Mouse (Mus musculus): Measurements from ENCODE around the gene Plcg2. TPM values are rescaled to one million over a fixed set of nuclear protein-coding genes. Genes with fewer than 3 reads are reported as not detected.

The Plcg2 gene
- polyA plus RNA-seq, 1 experiment from 2014 or later, result 1.8 TPM

GRCm38 (mm10) chr8:117639631-117640030, 141.5 kb downstream of the Plcg2 start:
- Histone ChIP-seq H3K27me3 (ENCODE audit: control insufficient read depth, insufficient read depth, low read length) (no peaks in the 10 kb centered on the region), H3K4me2 (replicated peaks; ENCODE audit: low read depth, low read length) (no peak overlapping the region), H3K4me1 (replicated peaks; ENCODE audit: control insufficient read depth, insufficient read depth, low read length) (no peaks in the 10 kb centered on the region), H3K9ac (ENCODE audit: low read depth, low read length) (no peak overlapping the region), H3K27ac (ENCODE audit: low read depth, low read length) (no peak overlapping the region), H3K9me3 (ENCODE audit: control insufficient read depth, low read length) (no peaks in the 10 kb centered on the region), H3K4me3 (ENCODE audit: low read depth, low read length) (no peak overlapping the region), H3K36me3 (ENCODE audit: control insufficient read depth, insufficient read depth, low read length) (no peaks in the 10 kb centered on the region)
- DNase-seq (ENCODE audit: low spot score), result no peak
- ATAC-seq (ENCODE audit: low FRiP score), result no peak
- 96% methylated on average over 9 of the region's 9 CpGs for WGBS

- H3K27ac ChIP-seq (ENCODE audit: low read depth, low read length), result no peak overlapping the region
- H3K27me3 ChIP-seq (ENCODE audit: control insufficient read depth, insufficient read depth, low read length), result no peaks in the 10 kb centered on the region
- no peak overlapping the region for H3K9ac ChIP-seq (ENCODE audit: low read depth, low read length)
- no peak overlapping the region for H3K4me3 ChIP-seq (ENCODE audit: low read depth, low read length)
- H3K9me3 ChIP-seq (ENCODE audit: control insufficient read depth, low read length), result no peaks in the 10 kb centered on the region; the same call in 1 of the 2 replicates
- no peak for DNase-seq (ENCODE audit: low spot score)
- no peak overlapping the region for H3K4me2 ChIP-seq (replicated peaks; ENCODE audit: low read depth, low read length)
- H3K4me1 ChIP-seq (replicated peaks; ENCODE audit: control insufficient read depth, insufficient read depth, low read length), result no peaks in the 10 kb centered on the region
- WGBS, result 74% methylated on average over 5 of the region's 5 CpGs
- no peak for ATAC-seq (ENCODE audit: low FRiP score)
- no peaks in the 10 kb centered on the region for H3K36me3 ChIP-seq (ENCODE audit: control insufficient read depth, insufficient read depth, low read length)
Observed at GRCm38 (mm10) chr8:117645486-117645885, 147.4 kb downstream of the Plcg2 start.

DNA sequence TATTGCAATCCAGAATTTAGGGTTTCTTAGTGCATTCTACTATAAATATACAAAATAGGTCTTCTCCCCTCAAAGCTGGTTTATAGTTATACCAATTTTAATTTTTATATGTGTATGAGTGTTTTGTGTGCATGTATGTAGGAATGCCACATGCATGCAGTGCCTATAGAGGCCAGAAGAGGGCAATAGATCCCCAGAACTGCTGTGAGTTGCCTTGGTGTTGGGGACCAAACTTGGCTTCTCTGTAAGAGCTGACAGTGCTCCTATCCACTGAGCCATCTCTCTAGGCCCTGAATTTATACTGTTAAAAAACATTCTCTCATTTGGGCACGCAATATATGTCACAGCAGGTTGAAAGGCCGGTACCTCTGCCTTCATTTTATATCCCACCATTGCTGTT, 147.9 kb downstream of the Plcg2 start:
- no peaks in the 10 kb centered on the region for H3K27me3 ChIP-seq (ENCODE audit: control insufficient read depth, insufficient read depth, low read length)
- H3K4me3 ChIP-seq (ENCODE audit: low read depth, low read length), result no peak overlapping the region
- no peak overlapping the region for H3K9ac ChIP-seq (ENCODE audit: low read depth, low read length)
- H3K4me2 ChIP-seq (replicated peaks; ENCODE audit: low read depth, low read length), result no peak overlapping the region
- ATAC-seq (ENCODE audit: low FRiP score) (no peak), DNase-seq (ENCODE audit: low spot score) (peak; percentile 83)
- no peaks in the 10 kb centered on the region; the same call in 1 of the 2 replicates for H3K9me3 ChIP-seq (ENCODE audit: control insufficient read depth, low read length)
- no peaks in the 10 kb centered on the region for H3K36me3 ChIP-seq (ENCODE audit: control insufficient read depth, insufficient read depth, low read length)
- no peaks in the 10 kb centered on the region for H3K4me1 ChIP-seq (replicated peaks; ENCODE audit: control insufficient read depth, insufficient read depth, low read length)
- WGBS, result 47% methylated on average over 2 of the region's 2 CpGs
- H3K27ac ChIP-seq (ENCODE audit: low read depth, low read length), result no peak overlapping the region

DNA sequence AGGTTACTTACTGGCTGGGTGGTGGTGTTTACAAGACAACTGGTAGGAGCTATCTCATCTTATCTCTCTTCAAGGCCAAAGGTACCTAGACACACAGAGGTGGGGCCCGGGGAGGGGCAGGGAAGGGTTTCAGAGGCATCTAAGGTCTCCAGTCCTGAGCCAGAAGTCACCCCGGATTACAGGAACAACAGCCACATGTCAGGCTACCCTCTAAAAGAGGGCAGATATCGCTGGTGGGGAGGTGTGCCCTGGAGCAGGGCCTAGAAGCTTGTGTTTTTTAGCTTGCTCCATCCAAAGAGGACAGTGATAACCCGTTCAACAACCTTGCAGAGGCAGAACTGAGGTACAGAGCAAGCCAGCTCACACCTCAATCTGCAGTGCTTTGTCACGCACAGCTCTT, 148.3 kb downstream of the Plcg2 start:
- 82% methylated on average over 5 of the region's 5 CpGs for WGBS
- Histone ChIP-seq H3K4me3 (ENCODE audit: low read depth, low read length) (no peak overlapping the region), H3K27me3 (ENCODE audit: control insufficient read depth, insufficient read depth, low read length) (no peaks in the 10 kb centered on the region), H3K36me3 (ENCODE audit: control insufficient read depth, insufficient read depth, low read length) (no peaks in the 10 kb centered on the region), H3K27ac (ENCODE audit: low read depth, low read length) (no peak overlapping the region), H3K4me2 (replicated peaks; ENCODE audit: low read depth, low read length) (no peak overlapping the region), H3K9ac (ENCODE audit: low read depth, low read length) (no peak overlapping the region), H3K9me3 (ENCODE audit: control insufficient read depth, low read length) (no peaks in the 10 kb centered on the region; the same call in 1 of the 2 replicates), H3K4me1 (replicated peaks; ENCODE audit: control insufficient read depth, insufficient read depth, low read length) (no peaks in the 10 kb centered on the region)
- ATAC-seq (ENCODE audit: low FRiP score) (no peak), DNase-seq (ENCODE audit: low spot score) (no peak)

DNA sequence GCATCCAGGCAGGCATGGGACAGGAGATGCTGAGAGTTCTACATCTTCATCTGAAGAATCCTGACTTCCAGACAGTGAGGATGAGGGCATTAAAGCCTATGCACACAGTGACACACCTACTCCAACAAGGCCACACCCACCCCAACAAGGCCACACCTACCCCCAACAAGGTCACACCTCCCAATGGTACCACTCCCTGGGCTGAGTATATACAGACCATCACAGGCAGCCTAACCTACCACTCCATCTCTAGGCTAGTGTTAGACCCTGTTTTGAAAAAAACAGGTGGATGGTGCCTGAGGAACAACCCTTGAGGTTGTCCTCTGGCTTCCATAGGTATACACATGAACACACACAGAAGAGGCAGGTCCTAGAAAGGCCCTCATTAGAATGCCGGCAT, 154.2 kb downstream of the Plcg2 start:
- Histone ChIP-seq H3K27me3 (ENCODE audit: control insufficient read depth, insufficient read depth, low read length) (no peaks in the 10 kb centered on the region), H3K4me3 (ENCODE audit: low read depth, low read length) (no peak overlapping the region), H3K9ac (ENCODE audit: low read depth, low read length) (no peak overlapping the region), H3K9me3 (ENCODE audit: control insufficient read depth, low read length) (no peaks in the 10 kb centered on the region; the same call in 1 of the 2 replicates), H3K4me2 (replicated peaks; ENCODE audit: low read depth, low read length) (no peak overlapping the region), H3K4me1 (replicated peaks; ENCODE audit: control insufficient read depth, insufficient read depth, low read length) (no peaks in the 10 kb centered on the region), H3K27ac (ENCODE audit: low read depth, low read length) (no peak overlapping the region), H3K36me3 (ENCODE audit: control insufficient read depth, insufficient read depth, low read length) (no peaks in the 10 kb centered on the region)
- WGBS, result 88% methylated on average over 1 of the region's 1 CpGs
- DNase-seq (ENCODE audit: low spot score) (no peak), ATAC-seq (ENCODE audit: low FRiP score) (no peak)

DNA sequence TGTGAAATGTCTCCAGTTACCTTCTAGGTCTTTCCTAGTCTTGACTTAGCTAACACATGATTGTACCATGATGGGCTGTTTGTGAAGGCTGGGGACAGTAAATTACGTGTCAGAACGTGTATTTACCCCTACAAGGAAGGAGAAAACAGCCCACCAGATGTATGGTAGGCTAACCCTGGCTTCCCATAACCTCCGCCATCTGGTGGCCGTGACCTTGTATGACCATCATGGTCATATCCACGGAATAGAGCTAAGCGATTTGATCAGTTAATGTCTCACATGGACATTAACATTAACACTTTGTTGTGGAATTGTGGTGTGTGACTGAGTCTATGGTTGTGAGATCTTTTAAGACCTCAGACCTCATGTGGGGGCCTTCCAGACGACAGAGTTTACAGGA, 160.9 kb downstream of the Plcg2 start:
- H3K4me1 ChIP-seq (replicated peaks; ENCODE audit: control insufficient read depth, insufficient read depth, low read length), result peaks cover 4% of the 10 kb centered on the region; the same call in 1 of the 2 replicates
- 77% methylated on average over 7 of the region's 7 CpGs for WGBS
- DNase-seq (ENCODE audit: low spot score) (peak; percentile 15), ATAC-seq (ENCODE audit: low FRiP score) (no peak)
- H3K27me3 ChIP-seq (ENCODE audit: control insufficient read depth, insufficient read depth, low read length), result no peaks in the 10 kb centered on the region
- no peak overlapping the region for H3K4me3 ChIP-seq (ENCODE audit: low read depth, low read length)
- H3K4me2 ChIP-seq (replicated peaks; ENCODE audit: low read depth, low read length), result no peak overlapping the region
- H3K27ac ChIP-seq (ENCODE audit: low read depth, low read length), result no peak overlapping the region
- H3K9me3 ChIP-seq (ENCODE audit: control insufficient read depth, low read length), result no peaks in the 10 kb centered on the region
- H3K36me3 ChIP-seq (ENCODE audit: control insufficient read depth, insufficient read depth, low read length), result no peaks in the 10 kb centered on the region
- no peak overlapping the region for H3K9ac ChIP-seq (ENCODE audit: low read depth, low read length)

DNA sequence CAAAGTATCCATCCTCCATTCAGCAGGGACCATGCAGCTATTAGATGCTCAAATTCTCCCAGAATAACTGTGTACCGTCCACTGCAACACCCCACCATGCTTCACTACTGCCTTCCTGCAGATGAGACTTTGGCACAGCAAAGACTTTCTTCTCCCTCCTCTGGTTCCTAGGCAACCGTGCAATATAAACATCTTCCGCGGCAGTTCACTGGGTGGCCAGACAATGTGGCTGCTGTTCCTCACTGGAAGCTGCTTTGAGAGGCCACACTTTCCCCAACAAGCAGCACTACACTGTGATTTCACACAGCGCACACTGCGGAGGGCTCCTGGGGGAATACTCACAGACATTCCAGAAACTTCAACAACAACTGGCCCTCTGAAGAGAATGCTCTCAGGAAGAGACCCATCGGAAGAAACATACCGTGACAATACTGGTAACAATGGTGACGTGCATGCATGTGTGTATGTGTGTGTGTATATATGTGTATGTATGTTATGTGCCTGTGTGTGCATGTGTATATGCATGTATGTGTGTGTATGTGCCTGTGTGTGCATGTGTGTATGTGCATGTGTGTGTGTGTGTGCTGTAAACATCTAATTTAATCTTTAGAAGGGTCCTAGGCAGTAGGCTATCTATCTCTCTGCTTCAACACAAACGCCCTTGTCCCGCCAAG, 162.4 kb downstream of the Plcg2 start:
- ATAC-seq (ENCODE audit: low FRiP score) (peak; percentile 83), DNase-seq (ENCODE audit: low spot score) (peak; percentile 65)
- Histone ChIP-seq H3K9ac (ENCODE audit: low read depth, low read length) (no peak overlapping the region), H3K27me3 (ENCODE audit: control insufficient read depth, insufficient read depth, low read length) (no peaks in the 10 kb centered on the region), H3K4me2 (replicated peaks; ENCODE audit: low read depth, low read length) (no peak overlapping the region), H3K4me3 (ENCODE audit: low read depth, low read length) (no peak overlapping the region), H3K36me3 (ENCODE audit: control insufficient read depth, insufficient read depth, low read length) (no peaks in the 10 kb centered on the region), H3K4me1 (replicated peaks; ENCODE audit: control insufficient read depth, insufficient read depth, low read length) (peaks cover 4% of the 10 kb centered on the region; the same call in 1 of the 2 replicates), H3K27ac (ENCODE audit: low read depth, low read length) (no peak overlapping the region), H3K9me3 (ENCODE audit: control insufficient read depth, low read length) (no peaks in the 10 kb centered on the region)
- WGBS, result 32% methylated on average over 11 of the region's 11 CpGs

DNA sequence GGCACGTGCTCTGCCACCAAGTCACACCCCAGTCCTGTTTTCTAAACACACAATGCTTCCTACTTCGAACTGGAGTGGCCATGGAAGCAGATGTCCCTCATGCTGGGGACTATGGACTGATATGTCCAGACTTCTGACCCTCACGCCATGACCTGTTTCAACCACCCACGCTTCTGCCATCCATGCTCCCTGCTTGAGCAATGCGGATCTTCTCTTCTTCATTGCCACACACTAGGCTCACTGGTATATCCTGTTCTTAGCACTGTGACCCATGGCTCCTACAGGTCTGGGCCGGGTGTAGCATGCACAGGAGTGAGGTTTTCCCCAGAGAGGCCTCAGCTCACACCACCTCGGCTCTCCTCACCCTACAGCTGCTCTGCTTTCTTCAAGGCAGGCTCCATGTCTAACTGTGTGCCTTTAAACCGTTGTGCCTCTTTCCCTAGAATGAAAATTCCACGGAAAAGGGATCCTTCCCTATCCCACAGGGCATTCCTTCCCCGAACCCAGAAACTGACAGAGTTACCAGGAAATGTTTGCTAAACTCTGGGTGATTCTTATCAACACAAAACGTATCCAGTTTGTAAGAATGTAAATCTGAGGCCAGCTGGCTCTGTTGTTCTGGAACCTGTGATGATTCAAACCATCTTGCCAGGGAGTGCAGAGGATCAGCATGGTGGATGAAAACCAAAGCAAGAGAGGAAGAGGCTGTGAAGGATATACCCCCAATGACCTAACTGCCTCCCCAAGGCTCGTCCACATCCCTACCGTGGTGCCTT, 169.4 kb downstream of the Plcg2 start:
- H3K27ac ChIP-seq (ENCODE audit: low read depth, low read length), result no peak overlapping the region
- H3K36me3 ChIP-seq (ENCODE audit: control insufficient read depth, insufficient read depth, low read length), result no peaks in the 10 kb centered on the region
- 87% methylated on average over 13 of the region's 13 CpGs for WGBS
- H3K9me3 ChIP-seq (ENCODE audit: control insufficient read depth, low read length), result no peaks in the 10 kb centered on the region
- ATAC-seq (ENCODE audit: low FRiP score), result no peak
- no peaks in the 10 kb centered on the region for H3K27me3 ChIP-seq (ENCODE audit: control insufficient read depth, insufficient read depth, low read length)
- DNase-seq (ENCODE audit: low spot score), result no peak
- no peak overlapping the region for H3K4me2 ChIP-seq (replicated peaks; ENCODE audit: low read depth, low read length)
- no peaks in the 10 kb centered on the region for H3K4me1 ChIP-seq (replicated peaks; ENCODE audit: control insufficient read depth, insufficient read depth, low read length)
- no peak overlapping the region for H3K4me3 ChIP-seq (ENCODE audit: low read depth, low read length)
- H3K9ac ChIP-seq (ENCODE audit: low read depth, low read length), result no peak overlapping the region

DNA sequence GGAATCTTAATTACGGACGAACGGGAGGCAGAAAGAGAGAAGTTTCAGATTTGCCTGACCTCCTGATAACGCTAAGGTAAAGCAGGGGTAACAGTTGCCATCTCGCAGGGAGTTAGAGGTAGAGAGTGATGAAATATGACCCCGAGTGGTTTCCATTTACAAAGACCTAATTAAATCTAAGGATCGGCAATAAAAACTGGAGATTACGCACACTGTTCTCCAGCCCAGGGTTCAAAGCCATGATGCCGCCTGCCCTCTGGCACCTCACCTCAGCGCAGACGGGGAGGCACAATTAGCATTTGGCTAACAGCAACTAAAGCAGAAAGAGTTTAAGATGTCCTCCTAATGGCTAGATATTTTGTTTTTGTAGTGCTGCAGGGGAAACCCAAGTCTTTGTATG, 172.4 kb downstream of the Plcg2 start:
- H3K9me3 ChIP-seq (ENCODE audit: control insufficient read depth, low read length), result no peaks in the 10 kb centered on the region
- DNase-seq (ENCODE audit: low spot score), result no peak
- ATAC-seq (ENCODE audit: low FRiP score), result no peak
- no peak overlapping the region for H3K27ac ChIP-seq (ENCODE audit: low read depth, low read length)
- H3K36me3 ChIP-seq (ENCODE audit: control insufficient read depth, insufficient read depth, low read length), result no peaks in the 10 kb centered on the region
- H3K27me3 ChIP-seq (ENCODE audit: control insufficient read depth, insufficient read depth, low read length), result no peaks in the 10 kb centered on the region
- no peak overlapping the region for H3K9ac ChIP-seq (ENCODE audit: low read depth, low read length)
- WGBS, result 53% methylated on average over 11 of the region's 11 CpGs
- H3K4me3 ChIP-seq (ENCODE audit: low read depth, low read length), result no peak overlapping the region
- no peaks in the 10 kb centered on the region for H3K4me1 ChIP-seq (replicated peaks; ENCODE audit: control insufficient read depth, insufficient read depth, low read length)
- H3K4me2 ChIP-seq (replicated peaks; ENCODE audit: low read depth, low read length), result no peak overlapping the region

Measured in hindbrain, embryonic 11.5 days (tissue).